Mouse (Mus musculus): ENCODE results near the gene Cat. TPM values are rescaled to one million over a fixed set of nuclear protein-coding genes. Genes with fewer than 3 reads are reported as not detected.
A peak's percentile ranks its signal among the peaks of the same experiment; 100 is the strongest.

Cat gene
- 77.8 and 89.7 TPM in 2 replicates for polyA plus RNA-seq (2015; fragmentation: Nextera tagmentation; extraction: Ambion mirVana)

- H3K9me3 ChIP-seq (replicated peaks), result no peaks in the 10 kb centered on the region
- H3K4me1 ChIP-seq, result peaks cover 12% of the 10 kb centered on the region
- H3K4me3 ChIP-seq (replicated peaks), result peak within 1 kb of the TSS; percentile 67
- peak within 1 kb of the TSS; percentile 58 for H3K9ac ChIP-seq
- no peaks in the 10 kb centered on the region for H3K36me3 ChIP-seq
- peak; percentile 100 for ATAC-seq (ENCODE audit: insufficient number of reproducible peaks, low FRiP score, low TSS enrichment, low read depth)
- peak within 1 kb of the TSS; percentile 94 for H3K27ac ChIP-seq (replicated peaks)
- WGBS, result under 1% methylated on average over 41 of the region's 41 CpGs
- no peaks in the 10 kb centered on the region for H3K27me3 ChIP-seq
- H3K4me2 ChIP-seq (replicated peaks), result peak within 1 kb of the TSS; percentile 70
Observed at GRCm38 (mm10) chr2:103484617-103485401, at the start of gene Cat. Gene Cat (minus strand): TSS chr2:103485160.

GRCm38 (mm10) chr2:103525596-103525995, 40.6 kb upstream of the Cat start:
- no peaks in the 10 kb centered on the region for H3K4me1 ChIP-seq
- no peak for ATAC-seq (ENCODE audit: insufficient number of reproducible peaks, low FRiP score, low TSS enrichment, low read depth)
- H3K9me3 ChIP-seq (replicated peaks), result no peaks in the 10 kb centered on the region
- no peaks in the 10 kb centered on the region for H3K36me3 ChIP-seq
- 83% methylated on average over 1 of the region's 1 CpGs for WGBS
- no peak overlapping the region for H3K4me2 ChIP-seq (replicated peaks)
- H3K27me3 ChIP-seq, result no peaks in the 10 kb centered on the region
- H3K27ac ChIP-seq (replicated peaks), result no peak overlapping the region
- H3K9ac ChIP-seq, result no peak overlapping the region
- no peak overlapping the region for H3K4me3 ChIP-seq (replicated peaks)

- Histone ChIP-seq H3K9ac (no peak overlapping the region), H3K27ac (replicated peaks) (no peak overlapping the region), H3K27me3 (no peaks in the 10 kb centered on the region), H3K36me3 (no peaks in the 10 kb centered on the region), H3K9me3 (replicated peaks) (no peaks in the 10 kb centered on the region), H3K4me1 (no peaks in the 10 kb centered on the region), H3K4me3 (replicated peaks) (no peak overlapping the region), H3K4me2 (replicated peaks) (no peak overlapping the region)
- WGBS, result 19% methylated on average over 1 of the region's 1 CpGs
- ATAC-seq (ENCODE audit: insufficient number of reproducible peaks, low FRiP score, low TSS enrichment, low read depth), result no peak
Observed at GRCm38 (mm10) chr2:103516472-103516871, 31.5 kb upstream of the Cat start.

- no peak overlapping the region for H3K4me3 ChIP-seq (replicated peaks)
- no peaks in the 10 kb centered on the region for H3K4me1 ChIP-seq
- no peak overlapping the region for H3K4me2 ChIP-seq (replicated peaks)
- no peaks in the 10 kb centered on the region for H3K9me3 ChIP-seq (replicated peaks)
- no peak overlapping the region for H3K27ac ChIP-seq (replicated peaks)
- no peaks in the 10 kb centered on the region for H3K36me3 ChIP-seq
- H3K9ac ChIP-seq, result no peak overlapping the region
- 59% methylated on average over 6 of the region's 6 CpGs for WGBS
- ATAC-seq (ENCODE audit: insufficient number of reproducible peaks, low FRiP score, low TSS enrichment, low read depth), result no peak
- H3K27me3 ChIP-seq, result no peaks in the 10 kb centered on the region
Observed at GRCm38 (mm10) chr2:103515513-103516180, 30.7 kb upstream of the Cat start.

- no peaks in the 10 kb centered on the region for H3K27me3 ChIP-seq
- WGBS, result 75% methylated on average over 5 of the region's 5 CpGs
- no peak overlapping the region for H3K4me2 ChIP-seq (replicated peaks)
- no peaks in the 10 kb centered on the region for H3K4me1 ChIP-seq
- H3K36me3 ChIP-seq, result no peaks in the 10 kb centered on the region
- H3K27ac ChIP-seq (replicated peaks), result no peak overlapping the region
- no peak overlapping the region for H3K4me3 ChIP-seq (replicated peaks)
- H3K9me3 ChIP-seq (replicated peaks), result no peaks in the 10 kb centered on the region
- no peak overlapping the region for H3K9ac ChIP-seq
- no peak for ATAC-seq (ENCODE audit: insufficient number of reproducible peaks, low FRiP score, low TSS enrichment, low read depth)
Observed at GRCm38 (mm10) chr2:103512066-103512795, 27.3 kb upstream of the Cat start.

GRCm38 (mm10) chr2:103511631-103512030, 26.7 kb upstream of the Cat start:
- ATAC-seq (ENCODE audit: insufficient number of reproducible peaks, low FRiP score, low TSS enrichment, low read depth), result no peak
- Histone ChIP-seq H3K4me3 (replicated peaks) (no peak overlapping the region), H3K27ac (replicated peaks) (no peak overlapping the region), H3K36me3 (no peaks in the 10 kb centered on the region), H3K9ac (no peak overlapping the region), H3K4me2 (replicated peaks) (no peak overlapping the region), H3K27me3 (no peaks in the 10 kb centered on the region), H3K4me1 (no peaks in the 10 kb centered on the region), H3K9me3 (replicated peaks) (no peaks in the 10 kb centered on the region)
- WGBS, result 84% methylated on average over 1 of the region's 1 CpGs

GRCm38 (mm10) chr2:103511042-103511441, 26.1 kb upstream of the Cat start:
- no peak for ATAC-seq (ENCODE audit: insufficient number of reproducible peaks, low FRiP score, low TSS enrichment, low read depth)
- no peaks in the 10 kb centered on the region for H3K9me3 ChIP-seq (replicated peaks)
- no peak overlapping the region for H3K4me2 ChIP-seq (replicated peaks)
- no peak overlapping the region for H3K27ac ChIP-seq (replicated peaks)
- H3K9ac ChIP-seq, result no peak overlapping the region
- no peaks in the 10 kb centered on the region for H3K27me3 ChIP-seq
- no peaks in the 10 kb centered on the region for H3K4me1 ChIP-seq
- no peak overlapping the region for H3K4me3 ChIP-seq (replicated peaks)
- WGBS, result 95% methylated on average over 1 of the region's 1 CpGs
- no peaks in the 10 kb centered on the region for H3K36me3 ChIP-seq

- Histone ChIP-seq H3K27ac (replicated peaks) (no peak overlapping the region), H3K9ac (no peak overlapping the region), H3K4me3 (replicated peaks) (no peak overlapping the region), H3K9me3 (replicated peaks) (no peaks in the 10 kb centered on the region), H3K4me1 (no peaks in the 10 kb centered on the region), H3K36me3 (no peaks in the 10 kb centered on the region), H3K27me3 (no peaks in the 10 kb centered on the region), H3K4me2 (replicated peaks) (no peak overlapping the region)
- 100% methylated on average over 1 of the region's 1 CpGs for WGBS
- no peak for ATAC-seq (ENCODE audit: insufficient number of reproducible peaks, low FRiP score, low TSS enrichment, low read depth)
Observed at GRCm38 (mm10) chr2:103507651-103508050, 22.7 kb upstream of the Cat start.

- no peaks in the 10 kb centered on the region for H3K36me3 ChIP-seq
- no peaks in the 10 kb centered on the region for H3K4me1 ChIP-seq
- H3K4me2 ChIP-seq (replicated peaks), result no peak overlapping the region
- no peak overlapping the region for H3K9ac ChIP-seq
- no peak overlapping the region for H3K4me3 ChIP-seq (replicated peaks)
- WGBS, result 90% methylated on average over 2 of the region's 2 CpGs
- no peaks in the 10 kb centered on the region for H3K9me3 ChIP-seq (replicated peaks)
- H3K27me3 ChIP-seq, result no peaks in the 10 kb centered on the region
- ATAC-seq (ENCODE audit: insufficient number of reproducible peaks, low FRiP score, low TSS enrichment, low read depth), result no peak
- H3K27ac ChIP-seq (replicated peaks), result no peak overlapping the region
Observed at GRCm38 (mm10) chr2:103505956-103506355, 21.0 kb upstream of the Cat start.

- H3K9ac ChIP-seq, result no peak overlapping the region
- H3K36me3 ChIP-seq, result no peaks in the 10 kb centered on the region
- H3K4me1 ChIP-seq, result no peaks in the 10 kb centered on the region
- no peak for ATAC-seq (ENCODE audit: insufficient number of reproducible peaks, low FRiP score, low TSS enrichment, low read depth)
- H3K27ac ChIP-seq (replicated peaks), result no peak overlapping the region
- H3K4me2 ChIP-seq (replicated peaks), result no peak overlapping the region
- no peaks in the 10 kb centered on the region for H3K27me3 ChIP-seq
- 95% methylated on average over 1 of the region's 1 CpGs for WGBS
- no peak overlapping the region for H3K4me3 ChIP-seq (replicated peaks)
- H3K9me3 ChIP-seq (replicated peaks), result no peaks in the 10 kb centered on the region
Observed at GRCm38 (mm10) chr2:103504463-103504862, 19.5 kb upstream of the Cat start.

- H3K4me3 ChIP-seq (replicated peaks), result no peak overlapping the region
- WGBS, result 69% methylated on average over 2 of the region's 2 CpGs
- H3K27me3 ChIP-seq, result no peaks in the 10 kb centered on the region
- H3K4me2 ChIP-seq (replicated peaks), result no peak overlapping the region
- H3K27ac ChIP-seq (replicated peaks), result no peak overlapping the region
- ATAC-seq (ENCODE audit: insufficient number of reproducible peaks, low FRiP score, low TSS enrichment, low read depth), result no peak
- no peak overlapping the region for H3K9ac ChIP-seq
- 0 out of 2 replicates have a peak, but pooled peaks cover 4% of the 10 kb centered on the region for H3K4me1 ChIP-seq
- no peaks in the 10 kb centered on the region for H3K9me3 ChIP-seq (replicated peaks)
- no peaks in the 10 kb centered on the region for H3K36me3 ChIP-seq
Observed at GRCm38 (mm10) chr2:103500769-103501168, 15.8 kb upstream of the Cat start.
